Mouse (Mus musculus): ENCODE measurements around the gene Col4a4. TPM values are rescaled to one million over a fixed set of nuclear protein-coding genes. Genes with fewer than 3 reads are reported as not detected.

The Col4a4 gene
- polyA plus RNA-seq, 1 experiment from 2014 or later = 0.25 TPM

Other genes starting within 250 kb of the Col4a4 start
- gene Col4a3, start 72 bp upstream of the Col4a4 start, polyA plus RNA-seq (2014; fragmentation: Nextera tagmentation; extraction: Ambion mirVana) = 0.18 and 0.20 TPM in 2 replicates
- gene Mff, start 138.0 kb upstream of the Col4a4 start, polyA plus RNA-seq (2014; fragmentation: Nextera tagmentation; extraction: Ambion mirVana) = 260 and 266 TPM in 2 replicates
- gene Tm4sf20, start 181.6 kb upstream of the Col4a4 start, polyA plus RNA-seq (2014; fragmentation: Nextera tagmentation; extraction: Ambion mirVana) = not detected in 2 replicates
- gene Gm47791, start 184.4 kb upstream of the Col4a4 start, polyA plus RNA-seq (2014; fragmentation: Nextera tagmentation; extraction: Ambion mirVana) = not detected in 2 replicates

Measured in embryonic facial prominence, embryonic 11.5 days (tissue).